Mouse (Mus musculus) liver, embryonic 14 days (tissue): ENCODE results near the gene Ube2a. TPM values are rescaled to one million over a fixed set of nuclear protein-coding genes. Genes with fewer than 3 reads are reported as not detected.

ENCODE experiments used
- polyA plus RNA-seq: library from polyadenylated mRNA; depleted of rRNA; stranded (reverse); fragments of >200 nt; gene quantifications from 2 replicates; pipeline ENCODE4 v1.2.3, GENCODE M21; 2012; rRNA removed

Ube2a gene
- 15.9 and 20.7 TPM in 2 replicates for polyA plus RNA-seq

DNA sequence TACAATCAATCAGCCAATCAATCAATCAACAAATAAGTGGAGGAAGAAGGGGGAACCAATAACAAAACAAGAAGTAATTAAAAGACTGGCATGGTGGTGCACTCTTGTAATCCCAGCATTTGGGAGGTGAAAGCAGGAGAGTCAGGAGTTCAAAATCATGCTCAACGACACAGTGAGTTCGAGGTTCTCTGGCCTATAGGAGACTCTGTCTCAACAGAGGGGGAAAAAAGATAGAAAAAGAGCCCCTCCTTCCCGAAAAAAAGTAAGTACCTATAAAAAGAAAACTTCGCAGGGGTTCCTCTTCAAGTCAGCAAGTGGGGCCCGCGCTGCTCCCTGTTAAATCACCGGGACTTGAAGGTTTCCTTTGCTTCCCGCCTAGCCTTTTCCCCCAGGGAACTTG lies at the start of gene Ube2a, which contains the start of gene C330007P06Rik:
Gene Ube2a, plus strand, starts transcription at position 136 of the 400 bp plus-strand sequence.
Gene C330007P06Rik, minus strand, starts transcription at position 347 of the 400 bp plus-strand sequence.

DNA sequence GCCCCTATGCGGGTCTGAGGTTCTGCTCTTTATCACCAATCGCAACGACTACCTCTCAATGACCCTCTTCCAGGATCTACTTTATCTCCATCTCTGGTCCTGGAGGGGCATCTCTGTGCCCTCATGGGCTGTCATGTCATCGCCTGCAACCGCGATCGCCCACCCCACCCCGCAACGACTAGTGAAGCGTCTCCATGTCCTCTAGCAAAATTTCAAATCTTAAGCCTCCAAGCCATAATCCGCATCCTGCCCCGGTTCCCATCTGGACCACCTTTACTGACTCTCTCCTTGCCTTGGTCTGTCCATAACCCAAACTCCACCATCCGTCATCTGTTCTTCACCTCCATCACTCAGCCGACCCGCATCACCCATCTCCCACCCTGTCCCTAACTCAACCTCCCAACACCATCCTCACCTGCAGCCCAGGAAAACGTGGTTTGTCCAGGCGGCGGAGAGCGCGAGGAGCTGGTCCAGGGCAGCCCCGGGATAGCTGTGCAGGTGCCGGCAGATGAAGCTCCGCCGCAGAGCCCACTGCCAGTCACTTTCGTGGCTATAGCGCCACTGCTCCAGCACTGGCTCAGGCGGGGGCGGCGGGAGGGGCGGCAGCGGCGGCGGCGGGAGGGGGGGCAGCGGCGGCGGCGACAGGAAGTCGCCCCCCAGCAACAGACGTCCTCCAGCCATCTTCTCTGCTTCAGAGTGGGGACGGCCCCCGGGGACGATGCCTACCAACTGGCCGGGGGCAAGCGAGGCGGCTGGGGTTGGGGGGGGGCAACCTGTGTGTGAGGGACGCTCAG lies 28.8 kb downstream of the Ube2a start, which contains the start of gene Nkrf:
Gene Nkrf, minus strand, starts transcription at position 579 of the 794 bp plus-strand sequence.

Other genes starting within 250 kb of the Ube2a start
- 0.62 and 0.65 TPM in 2 replicates for gene Akap17b, start 228.5 kb upstream of the Ube2a start, polyA plus RNA-seq
- 0.37 and 0.49 TPM in 2 replicates for gene Slc25a43, start 130.2 kb upstream of the Ube2a start, polyA plus RNA-seq
- gene Slc25a5, start 78.2 kb upstream of the Ube2a start, polyA plus RNA-seq = 331 and 391 TPM in 2 replicates
- 6.6 and 7.8 TPM in 2 replicates for gene C330007P06Rik, start 211 bp downstream of the Ube2a start, polyA plus RNA-seq
- gene Nkrf, start 29.0 kb downstream of the Ube2a start, polyA plus RNA-seq = 3.2 and 3.3 TPM in 2 replicates
- 3.3 and 3.5 TPM in 2 replicates for gene Sept6, start 117.9 kb downstream of the Ube2a start, polyA plus RNA-seq
- 0.02 and 0.06 TPM in 2 replicates for gene Sowahd, start 174.9 kb downstream of the Ube2a start, polyA plus RNA-seq
- 605 and 630 TPM in 2 replicates for gene Rpl39, start 211.5 kb downstream of the Ube2a start, polyA plus RNA-seq
- gene Upf3b, start 236.4 kb downstream of the Ube2a start, polyA plus RNA-seq = 16.0 and 16.5 TPM in 2 replicates